Mouse (Mus musculus): ENCODE measurements around the gene Nup210l.
"Not testable (repeated sequence)": the region's sequence is repeated elsewhere in the genome, so short reads cannot be mapped to it uniquely, and the experiment has no call there.

The Nup210l gene

DNA sequence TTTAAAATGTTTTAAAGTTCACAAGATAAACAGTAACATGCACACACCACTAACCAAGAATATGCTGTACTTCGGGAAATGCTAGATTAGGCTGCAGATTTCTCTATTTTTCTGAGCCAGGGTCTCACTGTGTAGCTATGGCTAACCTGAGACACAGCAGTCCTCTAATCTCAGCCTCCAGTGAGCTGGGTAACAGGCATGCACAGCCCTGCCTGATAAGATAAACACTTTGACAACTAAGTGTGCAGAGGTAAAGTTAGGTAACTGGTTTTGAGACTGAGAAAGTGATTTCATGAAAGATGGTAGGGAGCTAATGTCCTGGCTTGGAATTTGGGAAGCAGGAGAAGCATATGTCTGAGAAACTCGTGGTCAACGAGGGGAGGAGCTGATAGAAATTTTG, 9.5 kb upstream of the Nup210l start:
- no peak for DNase-seq (ENCODE audit: low spot score in 2 of 2)

DNA sequence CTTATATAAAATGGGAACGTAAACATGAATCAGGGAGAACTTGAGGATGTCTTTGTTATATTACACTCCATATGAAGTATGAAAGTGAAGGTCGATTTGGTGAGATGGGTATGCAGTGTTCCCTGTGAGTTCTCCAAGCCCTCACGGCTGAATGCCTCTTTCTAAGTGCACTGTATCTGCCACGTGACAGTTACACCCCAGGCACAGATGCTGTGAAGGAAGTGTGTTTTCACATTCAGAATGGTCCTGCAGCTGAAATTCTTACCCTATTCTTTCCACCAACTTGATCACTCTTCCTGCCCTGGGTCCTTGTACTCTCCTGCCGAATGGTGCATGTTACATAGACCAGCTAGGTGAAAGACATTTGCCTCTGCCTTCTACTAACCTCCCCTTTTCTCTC, 6.0 kb upstream of the Nup210l start:
- no peak for DNase-seq (ENCODE audit: low spot score in 2 of 2)

DNA sequence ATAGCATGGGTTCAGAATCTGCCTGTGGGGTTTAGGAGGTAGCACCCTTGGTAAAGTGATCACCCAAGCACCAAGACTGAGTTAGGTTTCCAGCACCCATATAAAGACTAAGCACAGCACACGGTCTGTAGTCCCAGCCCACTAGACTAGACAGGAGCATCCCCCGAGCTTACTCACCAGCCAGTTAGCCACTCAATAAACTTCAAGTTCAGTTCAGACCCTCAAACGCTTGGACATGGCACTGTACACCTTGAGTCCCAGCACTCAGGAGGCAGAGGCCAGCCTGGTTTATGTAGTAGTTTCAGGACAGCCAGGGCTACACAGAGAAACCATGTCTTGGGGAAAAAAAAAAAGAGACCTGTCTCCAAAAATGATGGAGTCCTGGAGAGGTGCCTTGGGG, 2.9 kb upstream of the Nup210l start:
- no peak for DNase-seq (ENCODE audit: low spot score in 2 of 2)

DNA sequence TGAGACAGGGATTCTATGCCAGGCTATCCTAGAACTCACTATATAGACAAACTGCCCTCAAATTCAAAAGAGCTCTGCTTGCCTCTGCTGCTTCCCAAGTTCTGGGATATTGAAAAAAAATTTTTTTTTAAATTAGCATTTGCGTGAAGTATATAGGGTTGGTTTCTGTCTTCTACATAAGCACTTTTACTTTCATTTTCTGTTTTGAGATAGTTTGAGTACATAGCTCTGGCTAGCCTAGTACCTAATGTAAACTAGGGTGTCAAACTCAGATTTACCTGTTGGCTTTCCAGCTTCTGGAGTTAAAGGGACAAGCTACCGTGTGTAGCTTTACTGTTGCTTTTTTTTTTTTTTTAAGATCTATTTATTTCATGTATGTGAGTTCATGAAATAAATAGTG, 2.3 kb upstream of the Nup210l start:
- DNase-seq (ENCODE audit: low spot score in 2 of 2): no peak

DNA sequence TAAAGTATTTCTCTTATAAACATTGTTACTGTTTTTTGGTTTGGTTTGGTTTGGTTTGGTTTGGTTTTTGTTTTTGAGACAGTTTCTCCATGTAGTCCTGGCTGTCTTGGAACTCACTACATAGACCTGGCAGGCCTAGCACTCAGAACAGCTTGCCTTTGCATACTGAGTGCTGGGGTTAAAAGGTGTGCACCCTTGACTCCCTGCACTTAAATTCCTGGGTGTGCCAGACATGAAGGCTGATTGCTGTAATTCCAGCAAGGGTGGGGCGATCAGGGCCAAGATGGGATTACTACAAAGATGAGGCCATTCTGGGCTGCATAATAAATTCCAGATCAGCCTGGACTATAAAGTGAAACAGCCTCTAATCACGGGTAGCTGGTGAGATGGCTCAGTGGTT, 1.7 kb upstream of the Nup210l start:
- DNase-seq (ENCODE audit: low spot score in 2 of 2): no peak

DNA sequence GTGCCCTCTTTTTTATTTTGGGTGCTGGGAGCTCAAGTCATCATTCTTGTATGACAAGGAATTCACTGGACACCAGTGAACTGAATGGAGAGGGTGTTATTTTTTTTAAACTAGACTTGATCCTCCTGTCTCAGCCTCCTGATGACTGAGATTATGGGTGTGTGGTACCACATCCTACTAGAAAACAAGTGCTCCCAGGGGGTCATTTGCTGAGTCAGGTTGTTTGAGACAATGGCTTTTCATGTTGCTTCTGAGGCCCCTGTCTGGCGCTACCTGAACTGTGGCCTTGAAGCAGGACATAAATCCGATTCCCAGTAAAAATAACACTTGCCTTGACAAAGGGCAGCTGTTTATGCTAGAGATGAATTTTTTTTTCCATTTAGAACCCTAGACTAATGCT, 756 bp upstream of the Nup210l start:
- no peak for DNase-seq (ENCODE audit: low spot score in 2 of 2)

DNA sequence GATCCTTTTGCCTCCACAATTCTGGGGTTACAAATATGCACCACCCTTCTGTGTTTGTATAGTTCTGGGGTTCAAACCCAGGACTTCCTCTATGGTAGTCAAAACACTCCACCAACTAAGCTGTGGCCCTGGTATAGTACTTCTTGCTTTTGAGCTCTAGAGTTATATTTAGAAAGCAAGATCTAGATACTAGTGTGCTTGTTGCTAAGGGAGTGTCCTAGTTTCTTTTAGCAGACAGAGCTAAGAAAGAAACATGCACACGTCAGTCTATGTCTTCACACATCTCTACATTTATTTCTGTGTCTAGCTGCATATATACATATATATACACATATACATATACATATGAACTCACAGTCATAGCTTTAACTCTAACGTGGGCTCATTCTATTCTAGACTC, 7.8 kb downstream of the Nup210l start:
- no peak for DNase-seq (ENCODE audit: low spot score in 2 of 2)

DNA sequence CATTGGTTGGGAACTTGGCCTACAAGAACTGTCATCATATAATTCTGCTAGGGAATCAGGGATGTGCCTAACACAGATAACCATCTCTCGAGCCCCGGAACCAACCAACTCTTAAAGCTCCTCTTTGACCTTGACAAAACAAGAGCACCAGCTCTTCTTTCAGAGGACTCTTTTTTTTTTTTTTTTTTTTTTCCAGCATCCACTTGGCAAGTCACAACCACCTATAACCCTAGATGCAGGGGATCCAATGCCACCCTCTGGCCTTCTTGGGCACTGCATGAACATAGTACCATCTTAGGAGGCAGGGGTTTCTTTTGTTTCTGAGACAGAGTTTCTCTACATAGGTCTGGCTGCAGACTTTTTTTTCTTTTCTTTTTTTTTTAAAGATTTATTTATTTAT, 10.4 kb downstream of the Nup210l start:
- DNase-seq (ENCODE audit: low spot score in 2 of 2): no peak

DNA sequence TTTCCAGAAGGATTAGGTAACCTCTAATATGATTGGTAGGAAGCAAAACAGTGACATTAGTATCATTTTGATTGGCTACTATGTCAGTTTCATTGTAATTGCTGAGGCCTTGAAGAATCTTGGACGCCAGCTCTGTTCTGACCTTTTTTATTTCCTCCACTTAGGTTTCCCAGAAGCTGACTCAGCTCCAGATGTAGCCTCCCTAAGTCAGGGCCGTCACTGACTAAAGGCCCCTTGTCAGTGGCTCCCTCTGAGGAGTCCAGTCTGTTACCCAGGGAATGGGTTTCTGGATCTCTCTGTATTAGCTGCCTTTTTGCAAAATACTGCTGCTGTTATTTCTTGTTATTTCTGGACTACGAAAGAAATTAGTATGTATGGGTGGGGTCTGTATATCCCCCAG, 11.6 kb downstream of the Nup210l start:
- DNase-seq (ENCODE audit: low spot score in 2 of 2): no peak

DNA sequence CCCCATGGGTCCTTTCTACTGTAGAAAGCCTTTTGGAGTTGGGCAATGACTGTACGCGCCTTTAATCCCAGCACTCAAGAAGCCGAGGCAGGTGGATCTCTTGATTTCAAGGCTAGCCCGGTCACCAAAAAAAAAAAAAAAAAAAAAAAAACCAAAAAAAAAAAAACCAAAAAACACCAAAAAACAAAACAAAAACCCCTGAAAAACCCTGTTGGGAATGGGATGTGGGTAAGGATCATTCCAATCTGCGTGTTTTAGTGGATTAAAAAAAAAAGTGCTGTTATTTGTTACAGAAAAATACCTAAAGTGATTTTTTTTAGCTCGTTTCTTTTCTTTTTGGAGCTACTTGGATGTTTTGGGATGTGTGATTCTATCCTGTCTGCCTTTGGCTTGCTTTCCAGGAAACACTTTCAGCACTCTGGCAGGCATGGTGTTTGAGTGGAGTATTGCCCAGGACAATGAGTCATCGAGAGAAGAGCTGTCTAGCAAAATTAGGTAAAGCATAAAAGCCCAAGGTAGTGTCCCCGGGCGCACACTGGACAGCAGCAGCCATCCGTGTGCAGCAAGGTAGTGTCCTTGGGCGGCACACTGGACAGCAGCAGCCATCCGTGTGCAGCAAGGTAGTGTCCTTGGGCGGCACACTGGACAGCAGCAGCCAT, 14.3 kb downstream of the Nup210l start:
- peak; percentile 33 to 58 for DNase-seq (ENCODE audit: low spot score in 2 of 2)

DNA sequence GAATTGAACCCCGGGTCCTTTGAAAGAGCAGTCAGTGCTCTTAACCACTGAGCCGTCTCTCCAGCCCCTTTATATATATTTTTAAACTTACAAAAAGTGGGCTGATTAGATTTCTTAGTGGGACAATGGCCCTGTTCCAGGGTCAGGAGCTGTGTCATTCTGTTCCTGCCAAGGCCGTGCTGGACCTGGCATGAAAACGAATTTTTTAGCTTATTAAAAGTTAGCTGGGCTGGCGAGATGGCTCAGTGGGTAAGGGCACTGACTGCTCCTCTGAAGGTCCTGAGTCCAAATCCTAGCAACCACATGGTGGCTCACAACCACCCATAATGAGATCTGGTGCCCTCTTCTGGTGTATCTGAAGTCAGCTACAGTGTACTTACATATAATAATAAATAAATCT, 18.1 kb downstream of the Nup210l start:
- DNase-seq (ENCODE audit: low spot score in 2 of 2): not testable (repeated sequence)

DNA sequence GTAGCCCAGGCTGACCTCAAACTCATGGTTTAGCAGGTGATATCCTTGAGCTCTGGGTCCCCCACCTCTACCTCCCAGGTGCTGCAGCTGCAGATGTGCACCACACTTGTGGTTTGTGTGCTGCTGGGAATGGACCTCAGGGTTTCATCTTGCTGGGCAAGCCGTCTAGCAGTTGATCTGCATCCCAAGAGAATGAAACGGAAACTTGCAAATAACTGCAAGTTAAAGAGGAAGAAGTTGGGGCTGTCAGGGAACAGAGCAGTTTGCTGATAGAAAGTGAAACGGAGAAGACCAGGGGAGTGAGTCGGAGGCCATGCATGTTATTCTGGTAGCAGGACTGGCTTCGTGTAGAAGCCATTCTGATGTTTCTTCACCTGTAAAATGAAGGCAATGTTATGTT, 21.8 kb downstream of the Nup210l start:
- DNase-seq (ENCODE audit: low spot score in 2 of 2): no peak

DNA sequence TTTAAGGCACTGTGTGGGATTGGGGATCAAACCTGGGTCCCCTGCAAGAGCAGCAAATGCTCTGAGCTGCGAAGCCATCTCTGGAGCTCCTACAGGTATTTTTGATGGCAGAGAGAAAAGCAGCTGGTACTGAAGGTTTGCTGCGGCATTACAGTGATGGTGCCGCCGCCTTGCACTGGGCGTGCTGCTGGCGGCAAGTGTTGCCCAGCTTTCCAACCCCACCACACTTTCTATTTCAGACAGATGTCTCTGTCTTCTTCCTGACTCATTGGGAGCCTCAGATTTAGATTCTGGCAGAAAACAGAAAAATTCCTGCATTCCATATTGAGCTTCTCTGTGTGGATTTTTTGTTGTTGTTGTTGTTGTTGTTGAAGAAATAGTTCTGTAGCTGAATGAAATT, 23.9 kb downstream of the Nup210l start:
- no peak for DNase-seq (ENCODE audit: low spot score in 2 of 2)

DNA sequence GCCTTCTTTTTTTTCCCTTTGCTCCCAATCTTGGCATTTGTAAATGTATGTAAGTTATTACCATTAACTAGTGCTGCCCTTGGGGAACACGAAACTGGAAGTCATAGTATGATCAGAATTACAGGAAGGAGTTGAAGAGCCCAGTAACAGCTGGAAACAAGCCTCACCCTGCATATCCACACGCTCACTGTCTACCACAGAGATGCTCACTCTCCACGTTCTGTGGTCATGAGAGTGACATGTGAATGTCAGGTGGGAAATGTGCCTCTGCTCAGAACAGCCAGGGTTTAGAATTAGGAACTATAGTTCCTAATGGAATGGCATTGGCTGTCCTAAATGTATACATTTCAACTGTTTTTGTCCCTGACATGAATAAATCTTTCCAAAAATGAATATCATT, 28.8 kb downstream of the Nup210l start:
- no peak for DNase-seq (ENCODE audit: low spot score in 2 of 2)

DNA sequence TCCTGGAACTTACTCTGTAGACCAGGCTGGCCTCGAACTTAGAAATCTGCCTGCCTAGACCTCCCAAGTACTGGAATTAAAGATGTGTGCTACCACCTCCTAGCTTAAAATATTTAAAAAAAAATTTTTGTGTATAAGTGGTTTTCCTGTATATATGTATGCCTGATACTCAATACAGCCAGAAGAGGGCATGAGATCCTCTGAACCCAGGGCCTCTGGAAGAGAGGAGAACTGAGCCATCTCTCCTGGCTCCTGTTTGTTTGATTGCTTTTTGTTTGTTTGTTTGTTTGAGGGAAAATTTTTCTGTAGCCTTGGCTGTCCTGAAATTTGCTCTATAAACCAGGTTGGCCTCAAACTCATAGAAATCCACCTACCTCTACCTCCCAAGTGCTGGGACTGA, 29.4 kb downstream of the Nup210l start:
- DNase-seq (ENCODE audit: low spot score in 2 of 2): no peak

DNA sequence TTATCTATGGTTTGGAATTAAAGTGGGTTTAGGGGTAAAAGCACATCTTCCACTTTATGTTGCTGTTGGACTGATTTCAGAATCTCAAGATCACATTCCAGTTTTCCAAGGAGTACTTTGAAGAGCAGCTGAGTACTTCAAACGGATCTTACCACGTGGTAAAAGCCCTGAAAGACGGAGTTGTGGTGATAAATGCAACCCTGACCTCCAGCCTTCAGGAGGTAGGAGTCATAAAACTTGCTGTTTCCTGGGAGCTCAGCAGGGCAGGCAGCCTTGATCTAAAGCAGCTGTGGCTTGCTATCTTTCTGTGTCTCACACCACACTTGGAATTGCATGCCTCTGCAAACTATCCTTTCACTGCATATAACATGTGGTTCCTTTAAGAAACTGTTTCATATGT, 30.6 kb downstream of the Nup210l start:
- no peak for DNase-seq (ENCODE audit: low spot score in 2 of 2)

DNA sequence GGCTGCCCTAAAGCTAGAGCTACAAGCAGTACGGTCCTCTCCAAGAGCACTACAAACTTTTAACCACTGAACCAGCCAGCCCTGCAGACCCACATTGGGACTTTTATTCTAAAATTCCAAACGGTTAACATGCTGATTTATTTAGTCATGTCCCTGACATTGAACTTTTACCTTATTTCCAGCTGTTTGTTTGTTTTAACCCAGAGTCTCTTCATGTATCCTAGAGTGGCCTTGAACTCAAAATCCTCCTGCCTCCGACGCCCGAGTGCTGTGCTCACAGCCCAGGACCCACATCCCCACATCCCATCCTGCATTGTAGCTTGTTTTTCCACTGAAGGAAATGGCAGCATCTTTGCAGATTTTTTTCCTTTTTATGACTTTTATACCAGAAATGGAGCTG, 31.1 kb downstream of the Nup210l start:
- DNase-seq (ENCODE audit: low spot score in 2 of 2): no peak

DNA sequence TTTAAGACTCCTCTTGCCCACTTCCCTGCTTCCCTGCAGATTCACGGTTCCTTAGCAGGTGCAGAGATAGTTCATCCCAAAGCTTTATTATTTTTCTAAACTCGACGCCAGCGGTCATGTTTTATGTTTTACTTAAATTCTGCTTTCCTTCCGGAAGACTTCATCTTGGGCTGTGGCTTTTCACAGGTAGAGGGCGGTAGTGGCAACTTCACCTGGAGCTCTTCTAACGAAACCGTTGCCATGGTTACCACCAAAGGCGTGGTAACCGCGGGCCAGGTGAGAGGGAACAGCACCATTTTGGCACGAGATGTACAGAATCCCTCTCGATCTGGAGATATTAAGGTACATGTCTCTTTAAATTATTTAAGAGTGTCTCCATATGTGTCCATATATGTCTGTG, 32.7 kb downstream of the Nup210l start:
- peak; percentile 11 to 20 for DNase-seq (ENCODE audit: low spot score in 2 of 2)

DNA sequence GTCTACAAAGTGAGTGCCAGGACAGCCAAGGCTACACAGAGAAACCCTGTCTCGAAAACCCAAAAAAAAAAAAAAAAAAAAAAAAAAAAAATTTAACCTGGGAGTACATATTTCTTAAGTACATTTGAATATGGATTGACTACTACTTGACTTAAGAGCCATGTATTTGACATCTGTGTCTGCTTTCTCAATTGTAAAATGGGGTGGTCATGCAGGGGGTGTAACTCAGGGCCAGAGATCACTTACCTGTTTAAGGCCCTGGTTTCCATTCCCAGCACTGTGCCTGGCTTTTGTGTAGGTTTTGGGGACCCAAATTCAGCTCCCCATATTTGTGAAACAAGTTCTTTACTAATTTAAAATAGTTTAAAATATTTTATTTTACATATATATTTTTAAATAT, 33.7 kb downstream of the Nup210l start:
- no peak for DNase-seq (ENCODE audit: low spot score in 2 of 2)

DNA sequence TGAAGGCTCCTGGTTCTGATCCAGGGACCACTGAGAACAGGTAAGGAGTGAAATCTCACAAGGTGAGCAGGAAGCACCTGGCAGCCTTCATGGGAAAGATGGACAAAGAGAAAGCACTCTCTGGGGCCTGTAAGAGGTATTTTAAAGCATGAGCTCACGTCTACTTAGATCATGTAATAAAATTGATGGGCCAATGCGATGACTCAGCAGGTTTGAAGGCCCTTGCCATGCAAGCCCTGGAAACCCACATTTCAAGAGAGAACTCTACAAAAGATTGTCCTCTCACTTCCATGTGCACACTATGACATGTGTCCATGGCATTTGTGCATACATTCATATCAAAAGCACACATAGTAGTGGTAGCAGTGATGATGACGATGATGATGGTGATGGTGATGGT, 36.0 kb downstream of the Nup210l start:
- no peak for DNase-seq (ENCODE audit: low spot score in 2 of 2)

DNA sequence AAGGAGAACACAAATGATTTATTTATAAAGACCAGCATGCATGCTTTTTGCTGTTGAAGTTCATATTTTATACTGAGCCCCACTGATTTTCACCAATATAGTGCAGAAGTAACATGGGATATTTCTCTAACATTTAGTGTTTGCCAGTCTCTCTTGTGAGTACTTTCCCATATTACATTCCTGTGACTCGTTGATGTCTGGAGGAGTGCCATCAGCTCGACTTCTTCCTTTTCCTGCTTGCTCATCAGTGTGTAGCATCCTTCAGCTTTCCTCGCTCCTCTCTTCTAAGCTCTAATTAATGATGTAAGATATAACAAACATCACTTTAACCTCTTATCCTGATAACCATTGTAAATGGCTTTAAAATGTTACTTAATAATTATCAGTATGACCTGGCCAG, 41.5 kb downstream of the Nup210l start:
- DNase-seq (ENCODE audit: low spot score in 2 of 2): no peak

DNA sequence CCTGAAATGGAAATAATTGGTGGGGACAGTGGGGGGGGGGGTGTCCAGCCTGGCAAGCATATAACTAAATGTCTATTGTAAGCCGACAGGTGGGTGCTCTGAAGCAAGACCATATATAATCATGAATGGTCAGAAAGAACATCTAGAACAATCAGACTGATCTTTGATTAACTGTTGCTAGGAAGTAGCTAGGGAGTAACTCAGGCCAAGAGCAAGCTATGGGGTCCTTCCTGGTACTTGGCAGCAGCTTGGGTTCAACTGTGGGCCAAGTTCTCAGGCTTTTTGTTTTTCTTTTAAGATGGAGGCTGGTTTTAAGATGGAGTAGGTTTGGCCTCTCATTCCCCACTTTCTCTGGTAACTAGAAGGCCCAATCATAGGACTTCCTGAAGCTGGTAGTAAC, 42.7 kb downstream of the Nup210l start:
- no peak for DNase-seq (ENCODE audit: low spot score in 2 of 2)

DNA sequence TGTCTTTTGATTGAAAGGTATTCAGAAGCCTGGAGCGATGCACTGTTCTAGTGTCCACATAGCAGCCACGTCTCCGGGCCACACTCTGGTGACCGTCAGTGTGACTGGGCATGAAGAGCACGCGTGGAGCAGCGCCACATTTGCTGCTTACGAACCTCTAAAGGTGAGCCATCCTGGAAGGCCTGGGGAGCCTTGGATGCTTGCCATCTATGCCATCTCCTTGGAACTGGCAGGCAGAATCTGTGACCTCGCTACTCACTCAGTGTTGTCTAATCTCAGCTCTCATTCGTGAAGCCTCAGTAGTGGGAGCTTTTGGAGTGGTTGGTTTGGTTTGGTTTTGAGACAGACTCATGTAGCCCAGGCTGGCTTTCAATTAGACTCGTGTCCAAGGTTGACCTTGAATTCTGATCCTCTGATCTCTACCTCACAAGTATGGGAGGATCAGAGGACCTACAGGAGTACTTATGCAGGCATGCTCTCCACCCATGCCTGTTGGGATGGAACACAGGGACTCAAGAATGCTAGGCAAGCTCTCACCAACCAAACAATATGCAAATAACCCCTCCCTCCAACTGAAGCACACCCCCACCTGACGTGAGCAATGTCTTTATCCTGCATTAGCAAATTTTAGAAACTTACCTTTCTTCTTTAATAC, 47.3 kb downstream of the Nup210l start:
- no peak for DNase-seq (ENCODE audit: low spot score in 2 of 2)

DNA sequence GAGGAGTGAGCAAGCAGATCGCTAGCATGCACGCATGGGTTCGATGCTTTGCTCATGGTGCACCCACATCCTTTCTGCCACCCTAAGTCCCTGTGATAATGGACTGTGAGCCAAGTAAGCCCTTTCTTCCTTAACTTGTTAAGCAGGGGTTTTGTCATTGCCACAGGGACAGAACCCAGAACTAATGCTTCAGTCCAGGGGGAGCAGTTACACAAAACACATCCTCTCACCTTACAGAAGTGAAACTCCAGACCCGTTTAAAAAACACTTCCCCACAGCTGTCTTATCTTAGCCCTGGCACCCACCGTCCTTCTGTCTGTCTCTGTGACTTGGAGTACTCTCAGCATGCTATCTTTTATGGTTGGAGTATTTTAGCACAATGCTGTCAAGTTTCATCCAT, 52.1 kb downstream of the Nup210l start:
- no peak for DNase-seq (ENCODE audit: low spot score in 2 of 2)

All from urinary bladder, postnatal 36 days (tissue).